Mouse (Mus musculus) CD4-positive, CD25-positive, alpha-beta regulatory T cell, adult 4 months (primary cell): ENCODE results near the gene Pfas. TPM values are rescaled to one million over a fixed set of nuclear protein-coding genes. Genes with fewer than 3 reads are reported as not detected.

Source experiments
- ATAC-seq: one replicate; pipeline ENCODE4 v1.8.0; 2017
- polyA plus RNA-seq, 2 experiments: library from polyadenylated mRNA; unstranded; fragments of 100-300 nt; shearing (Covaris generic); gene quantifications; one replicate each; pipeline ENCODE4 v1.2.1; 2017

Pfas gene
- 10 to 100 TPM; 20.2 to 33.9 TPM for polyA plus RNA-seq

GRCm38 (mm10) chr11:69008182-69009121 lies at the start of gene Pfas:
Pfas (minus strand) TSS chr11:69008460.
- peak; percentile 73 for ATAC-seq

- ATAC-seq = no peak
Observed at GRCm38 (mm10) chr11:69053848-69054247, 45.6 kb upstream of the Pfas start.

- ATAC-seq = no peak
Observed at GRCm38 (mm10) chr11:69052824-69053421, 44.7 kb upstream of the Pfas start.

GRCm38 (mm10) chr11:69051771-69052170 lies 43.5 kb upstream of the Pfas start:
- no peak for ATAC-seq

GRCm38 (mm10) chr11:69050748-69051147 lies 42.5 kb upstream of the Pfas start:
- ATAC-seq = no peak

- no peak for ATAC-seq
Observed at GRCm38 (mm10) chr11:69048151-69048550, 39.9 kb upstream of the Pfas start.

- ATAC-seq = no peak
Observed at GRCm38 (mm10) chr11:69047592-69047991, 39.3 kb upstream of the Pfas start.

GRCm38 (mm10) chr11:69046395-69046774 lies 38.1 kb upstream of the Pfas start:
- no peak for ATAC-seq

GRCm38 (mm10) chr11:69045531-69046394 lies 37.5 kb upstream of the Pfas start, which contains the start of gene Aurkb:
Aurkb (plus strand) TSS chr11:69045647.
- peak; percentile 82 for ATAC-seq

- ATAC-seq = no peak
Observed at GRCm38 (mm10) chr11:69038173-69038572, 29.9 kb upstream of the Pfas start.

GRCm38 (mm10) chr11:69037231-69038061 lies 29.2 kb upstream of the Pfas start:
- peak; percentile 21 for ATAC-seq

GRCm38 (mm10) chr11:69036486-69037230 lies 28.4 kb upstream of the Pfas start:
- ATAC-seq = peak; percentile 3

- no peak for ATAC-seq
Observed at GRCm38 (mm10) chr11:69035849-69036248, 27.6 kb upstream of the Pfas start.

- ATAC-seq = no peak
Observed at GRCm38 (mm10) chr11:69035411-69035810, 27.2 kb upstream of the Pfas start.

GRCm38 (mm10) chr11:69034585-69034984 lies 26.3 kb upstream of the Pfas start:
- no peak for ATAC-seq

- ATAC-seq = no peak
Observed at GRCm38 (mm10) chr11:69033552-69033951, 25.3 kb upstream of the Pfas start.

- no peak for ATAC-seq
Observed at GRCm38 (mm10) chr11:69028805-69029204, 20.5 kb upstream of the Pfas start.

- ATAC-seq = no peak
Observed at GRCm38 (mm10) chr11:69026562-69026961, 18.3 kb upstream of the Pfas start.

- no peak for ATAC-seq
Observed at GRCm38 (mm10) chr11:69020691-69021090, 12.4 kb upstream of the Pfas start.

GRCm38 (mm10) chr11:69016755-69017154 lies 8.5 kb upstream of the Pfas start:
- no peak for ATAC-seq
